Comparison of ENCODE assay signal across 8 mouse cellular contexts in genomic region chr1:153739437-153740015, GRCm38 (mm10). TPM values are rescaled to one million over a fixed set of nuclear protein-coding genes. Genes with fewer than 3 reads are reported as not detected.
DNase-seq lines count a peak whose midpoint lies in the region; ATAC-seq and TF ChIP-seq lines count a peak whose summit lies in the region.

No protein-coding gene starts in this region.

- TF ChIP-seq POLR2A in thymus, adult 2 months (IDR thresholded peaks at IDR 0.05; ENCODE audit: control insufficient read depth, extremely low read depth, insufficient read depth, low read length, poor library complexity): no peak

- H3K27me3 ChIP-seq in heart, embryonic 10.5 days (ENCODE audit: insufficient read depth, poor library complexity, severe bottlenecking): peaks cover 78% of the 10 kb centered on the region
- H3K27me3 ChIP-seq in hindbrain, embryonic 13.5 days: peaks cover 18% of the 10 kb centered on the region; the same call in 1 of the 2 replicates
- peaks cover 26% of the 10 kb centered on the region for H3K27me3 ChIP-seq in midbrain, embryonic 13.5 days
- no peaks in the 10 kb centered on the region; the same call in 1 of the 2 replicates for H3K27me3 ChIP-seq in thymus, adult 2 months (ENCODE audit: control insufficient read depth, insufficient read depth, low read length)

- no peak for TF ChIP-seq CTCF in thymus, adult 2 months (IDR thresholded peaks at IDR 0.05; ENCODE audit: borderline replicate concordance, control insufficient read depth, extremely low read depth, insufficient read depth, low read length, poor library complexity)

- H3K4me3 ChIP-seq in heart, embryonic 10.5 days: peak overlapping the region; percentile 61
- H3K4me3 ChIP-seq in hindbrain, embryonic 13.5 days: peak overlapping the region; percentile 49
- H3K4me3 ChIP-seq in midbrain, embryonic 13.5 days (replicated peaks): peak overlapping the region; percentile 52
- H3K4me3 ChIP-seq in thymus, adult 2 months (ENCODE audit: control insufficient read depth, insufficient read depth, low read length): no peak overlapping the region

- H3K9ac ChIP-seq in hindbrain, embryonic 13.5 days: peak overlapping the region; percentile 67; the same call in 1 of the 2 replicates
- 0 out of 2 replicates have a peak overlapping the region, but pooled peaks have one; percentile 7 for H3K9ac ChIP-seq in midbrain, embryonic 13.5 days (replicated peaks)

- H3K36me3 ChIP-seq in heart, embryonic 10.5 days: peaks cover 4% of the 10 kb centered on the region; the same call in 1 of the 2 replicates
- peaks cover 6% of the 10 kb centered on the region for H3K36me3 ChIP-seq in hindbrain, embryonic 13.5 days
- peaks cover 13% of the 10 kb centered on the region; the same call in 1 of the 2 replicates for H3K36me3 ChIP-seq in midbrain, embryonic 13.5 days
- no peaks in the 10 kb centered on the region for H3K36me3 ChIP-seq in thymus, adult 2 months (ENCODE audit: control insufficient read depth, insufficient read depth, low read length)

- no peak for ATAC-seq in hindbrain, embryonic 13.5 days (ENCODE audit: low FRiP score)
- 0 out of 2 replicates have a peak, but pooled peaks have one; percentile 10 for ATAC-seq in midbrain, embryonic 13.5 days

- peak overlapping the region; percentile 76 for H3K4me2 ChIP-seq in hindbrain, embryonic 13.5 days
- H3K4me2 ChIP-seq in midbrain, embryonic 13.5 days (replicated peaks): peak overlapping the region; percentile 78

- H3K27ac ChIP-seq in heart, embryonic 10.5 days: peak overlapping the region; percentile 42; the same call in 1 of the 2 replicates
- H3K27ac ChIP-seq in hindbrain, embryonic 13.5 days: no peak overlapping the region
- no peak overlapping the region for H3K27ac ChIP-seq in midbrain, embryonic 13.5 days
- H3K27ac ChIP-seq in thymus, adult 2 months (ENCODE audit: control insufficient read depth, insufficient read depth, low read length): no peak overlapping the region

- H3K9me3 ChIP-seq in heart, embryonic 10.5 days: no peaks in the 10 kb centered on the region
- no peaks in the 10 kb centered on the region for H3K9me3 ChIP-seq in hindbrain, embryonic 13.5 days
- H3K9me3 ChIP-seq in midbrain, embryonic 13.5 days: no peaks in the 10 kb centered on the region

- no peak for DNase-seq in heart, embryonic 10.5 days (ENCODE audit: low spot score)
- DNase-seq in heart, adult 18-20 months: no peak
- peak; percentile 48 for DNase-seq in R1 (ENCODE audit: low read depth, low spot score)
- DNase-seq in adrenal gland, postnatal 14 days: no peak
- no peak for DNase-seq in thymus, adult 2 months
- no peak for DNase-seq in right cerebral cortex, postnatal 4 days

- WGBS in heart, embryonic 10.5 days: 17% methylated on average over 13 of the region's 13 CpGs
- 20% methylated on average over 13 of the region's 13 CpGs for WGBS in hindbrain, embryonic 13.5 days
- WGBS in midbrain, embryonic 13.5 days: 19% methylated on average over 13 of the region's 13 CpGs
- 26% methylated on average over 13 of the region's 13 CpGs for WGBS in thymus, adult 2 months

- H3K4me1 ChIP-seq in heart, embryonic 10.5 days: peaks cover 24% of the 10 kb centered on the region
- peaks cover 74% of the 10 kb centered on the region for H3K4me1 ChIP-seq in hindbrain, embryonic 13.5 days (replicated peaks)
- peaks cover 76% of the 10 kb centered on the region for H3K4me1 ChIP-seq in midbrain, embryonic 13.5 days (replicated peaks)
- H3K4me1 ChIP-seq in thymus, adult 2 months (replicated peaks; ENCODE audit: control insufficient read depth, insufficient read depth, low read length): peaks cover 10% of the 10 kb centered on the region

RNA-seq across cellular contexts. Expression of gene Rgs16, which starts 0.6 kb away (rescaled TPM):
- polyA plus RNA-seq in heart, embryonic 10.5 days (2016; fragmentation: Nextera tagmentation; extraction: Ambion mirVana): 2.6 and 2.9 TPM in 2 replicates
- 1 to 10 TPM; 1.2 to 1.5 TPM for total RNA-seq in heart, adult 18-20 months (2021)
- 21.2 and 26.0 TPM in 2 replicates for polyA plus RNA-seq in hindbrain, embryonic 13.5 days (2015; fragmentation: Nextera tagmentation; extraction: Ambion mirVana)
- polyA plus RNA-seq in midbrain, embryonic 13.5 days (2015; fragmentation: Nextera tagmentation; extraction: Ambion mirVana): 34.5 and 34.6 TPM in 2 replicates
- total RNA-seq in adrenal gland, postnatal 14 days (2021): 2.9 TPM in 2 replicates
- polyA plus RNA-seq in thymus, adult 2 months (2012; rRNA removed): 2.8 and 3.1 TPM in 2 replicates

RNA-seq across cellular contexts. Expression of gene Rnasel, which starts 9.7 kb away (rescaled TPM):
- polyA plus RNA-seq in heart, embryonic 10.5 days (2016; fragmentation: Nextera tagmentation; extraction: Ambion mirVana): 4.4 and 6.8 TPM in 2 replicates
- 1 to 10 TPM; 2.8 to 5.0 TPM for total RNA-seq in heart, adult 18-20 months (2021)
- 53.7 and 53.8 TPM in 2 replicates for polyA plus RNA-seq in hindbrain, embryonic 13.5 days (2015; fragmentation: Nextera tagmentation; extraction: Ambion mirVana)
- 57.3 and 62.8 TPM in 2 replicates for polyA plus RNA-seq in midbrain, embryonic 13.5 days (2015; fragmentation: Nextera tagmentation; extraction: Ambion mirVana)
- total RNA-seq in adrenal gland, postnatal 14 days (2021): 10.0 and 13.1 TPM in 2 replicates
- 11.8 and 12.3 TPM in 2 replicates for polyA plus RNA-seq in thymus, adult 2 months (2012; rRNA removed)
